Mouse (Mus musculus): Measurements from ENCODE around the gene Gng7. TPM values are rescaled to one million over a fixed set of nuclear protein-coding genes. Genes with fewer than 3 reads are reported as not detected.
A peak's percentile ranks its signal among the peaks of the same experiment; 100 is the strongest.

Gng7 gene
- total and polyA plus RNA-seq, 3 experiments: 0.24 to 0.47 TPM; not detected in 1

DNA sequence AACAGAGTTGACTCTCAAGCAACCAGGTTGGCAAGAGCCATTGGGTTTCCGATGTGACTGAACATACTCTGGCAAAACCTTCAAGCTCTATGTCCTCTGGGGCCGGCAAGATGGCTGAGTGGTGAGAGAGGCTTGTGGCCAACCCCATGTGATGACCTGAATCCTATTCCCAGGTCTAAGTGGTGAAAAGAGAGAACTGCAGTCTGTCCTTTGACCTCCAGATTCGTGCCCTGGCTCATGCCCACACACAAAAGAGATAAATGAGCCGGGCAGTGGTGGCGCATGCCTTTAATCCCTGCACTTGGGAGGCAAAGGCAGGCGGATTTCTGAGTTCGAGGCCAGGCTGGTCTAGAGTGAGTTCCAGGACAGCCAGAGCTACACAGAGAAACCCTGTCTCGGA is 44.6 kb downstream of the Gng7 start:
- dilution Hi-C loops (cut with MboI; ENCODE audit: extremely low pct_ligation_motif_present, extremely low pct_unique_long_range_greater_than_20kb, low sequenced_read_pairs): no loop called here

DNA sequence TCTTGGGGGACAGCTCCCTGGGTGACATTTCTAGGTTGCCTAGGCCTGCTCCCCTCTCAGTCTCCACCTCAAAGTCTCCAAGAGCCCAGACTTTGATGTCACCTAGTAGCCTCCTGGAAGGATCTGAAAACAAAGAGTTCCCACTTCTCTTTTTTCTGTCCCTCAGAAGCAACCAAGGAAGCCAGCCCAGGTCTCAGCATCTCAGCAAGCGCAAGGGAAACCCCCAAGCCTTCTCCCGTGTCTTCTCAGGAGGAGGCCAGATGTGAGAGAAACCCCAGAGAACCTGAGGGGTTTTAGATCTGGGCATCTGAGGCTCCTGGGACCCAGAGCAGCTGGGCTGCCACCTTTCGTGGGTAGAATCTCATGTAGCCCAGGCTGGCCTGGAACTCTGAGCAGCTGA is 45.4 kb downstream of the Gng7 start:
- no peak overlapping the region for H3K4me3 ChIP-seq (replicated peaks in 1 of 3; ENCODE audit: low read depth in 2 of 3, low read length in 2 of 3, poor library complexity in 1 of 3)
- H3K79me2 ChIP-seq (replicated peaks; ENCODE audit: control insufficient read depth, extremely low read depth, insufficient read depth, poor library complexity, severe bottlenecking): no peaks in the 10 kb centered on the region
- in situ Hi-C loops (cut with MboI; ENCODE audit: low pct_ligation_motif_present, low pct_unique_long_range_greater_than_20kb, low sequenced_read_pairs) (loop anchor here (5.0 kb wide), 1 partner anchor 37 kb away; the partner anchor contains the start of gene Gadd45b), dilution Hi-C loops (cut with MboI; ENCODE audit: extremely low pct_ligation_motif_present, extremely low pct_unique_long_range_greater_than_20kb, low sequenced_read_pairs) (no loop called here)
- H3K4me1 ChIP-seq (ENCODE audit: control insufficient read depth in 1 of 2, insufficient read depth in 2 of 2): peaks cover 39 to 57% of the 10 kb centered on the region in 2 experiments
- peaks cover 5% of the 10 kb centered on the region for H3K9me3 ChIP-seq (replicated peaks; ENCODE audit: low read length)
- peak; percentile 88 for DNase-seq (ENCODE audit: extremely low read depth)
- peak overlapping the region; percentile 10 for H3K4me2 ChIP-seq (ENCODE audit: insufficient read depth, low read depth, poor library complexity, severe bottlenecking)
- H3K27ac ChIP-seq (ENCODE audit: insufficient read depth, low read depth): peak overlapping the region; percentile 97
- no peaks in the 10 kb centered on the region for H3K27me3 ChIP-seq (replicated peaks)
- no peaks in the 10 kb centered on the region for H3K36me3 ChIP-seq (replicated peaks in 1 of 2; ENCODE audit: control insufficient read depth in 1 of 2, insufficient read depth in 1 of 2, low read length in 1 of 2)
- no peak overlapping the region for H3K9ac ChIP-seq (ENCODE audit: insufficient read depth, low read depth)
- TF ChIP-seq HCFC1 (IDR thresholded peaks at IDR 0.05; ENCODE audit: low read depth, low read length) (no peak), JUN (IDR thresholded peaks at IDR 0.05; ENCODE audit: insufficient read depth, low read depth, low read length) (no peak), ETS1 (conservative IDR thresholded peaks at IDR 0.05; ENCODE audit: low read depth, low read length) (peak; percentile 96), ZC3H11A (IDR thresholded peaks at IDR 0.05; ENCODE audit: low read depth, low read length) (no peak), E2F4 (IDR thresholded peaks at IDR 0.05; ENCODE audit: insufficient replicate concordance, low read depth, low read length) (no peak), POLR2AphosphoS2 (IDR thresholded peaks at IDR 0.05; ENCODE audit: low read depth, low read length) (no peak), MEF2A (IDR thresholded peaks at IDR 0.05; ENCODE audit: borderline replicate concordance, low read depth, low read length) (peak; percentile 78; the same call in 1 of the 2 replicates), BHLHE40 (IDR thresholded peaks at IDR 0.05; ENCODE audit: low read depth, low read length) (peak; percentile 88), EP300 (IDR thresholded peaks at IDR 0.05; ENCODE audit: low read length) (peak; percentile 98), USF1 (IDR thresholded peaks at IDR 0.05; ENCODE audit: low read depth, low read length) (no peak), TCF12 (IDR thresholded peaks at IDR 0.05; ENCODE audit: low read depth, low read length) (peak; percentile 97), SIN3A (IDR thresholded peaks at IDR 0.05; ENCODE audit: low read length) (no peak), NRF1 (IDR thresholded peaks at IDR 0.05; ENCODE audit: low read depth, low read length) (no peak), TBP (conservative IDR thresholded peaks at IDR 0.05; ENCODE audit: low read depth, low read length) (0 out of 2 replicates have a peak, but pooled peaks have one; percentile 41), POLR2A (IDR thresholded peaks at IDR 0.05; ENCODE audit: low read depth, low read length) (no peak), MAFK (IDR thresholded peaks at IDR 0.05; ENCODE audit: insufficient replicate concordance, low read length) (0 out of 2 replicates have a peak, but pooled peaks have one; percentile 5), MAX (IDR thresholded peaks at IDR 0.05; ENCODE audit: low read length) (no peak), GABPA (IDR thresholded peaks at IDR 0.05; ENCODE audit: insufficient replicate concordance, low read depth, low read length) (no peak), IRF4 (IDR thresholded peaks at IDR 0.05; ENCODE audit: low read depth, low read length) (peak; percentile 98), ZNF384 (IDR thresholded peaks at IDR 0.05; ENCODE audit: low read depth, low read length) (peak; percentile 71), RAD21 (IDR thresholded peaks at IDR 0.05; ENCODE audit: low read depth, low read length) (no peak; the same call in 1 of the 2 replicates), NELFE (IDR thresholded peaks at IDR 0.05; ENCODE audit: low read depth, low read length) (no peak), ZKSCAN1 (IDR thresholded peaks at IDR 0.05; ENCODE audit: borderline replicate concordance, low read depth, low read length) (no peak), KAT2A (IDR thresholded peaks at IDR 0.05; ENCODE audit: insufficient replicate concordance, low read length) (no peak), PAX5 (IDR thresholded peaks at IDR 0.05; ENCODE audit: low read length) (no peak), CHD2 (IDR thresholded peaks at IDR 0.05; ENCODE audit: low read length) (peak; percentile 80), USF2 (conservative IDR thresholded peaks at IDR 0.05; ENCODE audit: low read depth, low read length) (no peak), SMC3 (IDR thresholded peaks at IDR 0.05; ENCODE audit: low read depth, low read length) (no peak), MYC (IDR thresholded peaks at IDR 0.05; ENCODE audit: low read depth, low read length) (peak; percentile 51; the same call in 1 of the 2 replicates)

More for the DNA sequence above, 44.6 kb downstream of the Gng7 start:
- Histone ChIP-seq H3K36me3 (replicated peaks in 1 of 2; ENCODE audit: control insufficient read depth in 1 of 2, insufficient read depth in 1 of 2, low read length in 1 of 2) (no peaks in the 10 kb centered on the region), H3K4me2 (ENCODE audit: insufficient read depth, low read depth, poor library complexity, severe bottlenecking) (no peak overlapping the region), H3K4me1 (ENCODE audit: control insufficient read depth in 1 of 2, insufficient read depth in 2 of 2) (peaks cover 36 to 49% of the 10 kb centered on the region in 2 experiments), H3K27ac (ENCODE audit: insufficient read depth, low read depth) (no peak overlapping the region), H3K9me3 (replicated peaks; ENCODE audit: low read length) (peaks cover 5% of the 10 kb centered on the region), H3K79me2 (replicated peaks; ENCODE audit: control insufficient read depth, extremely low read depth, insufficient read depth, poor library complexity, severe bottlenecking) (no peaks in the 10 kb centered on the region), H3K4me3 (replicated peaks in 1 of 3; ENCODE audit: low read depth in 2 of 3, low read length in 2 of 3, poor library complexity in 1 of 3) (no peak overlapping the region), H3K27me3 (replicated peaks) (no peaks in the 10 kb centered on the region), H3K9ac (ENCODE audit: insufficient read depth, low read depth) (no peak overlapping the region)
- TF ChIP-seq MEF2A (IDR thresholded peaks at IDR 0.05; ENCODE audit: borderline replicate concordance, low read depth, low read length) (no peak), KAT2A (IDR thresholded peaks at IDR 0.05; ENCODE audit: insufficient replicate concordance, low read length) (no peak), BHLHE40 (IDR thresholded peaks at IDR 0.05; ENCODE audit: low read depth, low read length) (no peak), ZC3H11A (IDR thresholded peaks at IDR 0.05; ENCODE audit: low read depth, low read length) (no peak), CHD2 (IDR thresholded peaks at IDR 0.05; ENCODE audit: low read length) (no peak), USF1 (IDR thresholded peaks at IDR 0.05; ENCODE audit: low read depth, low read length) (no peak), CTCF (conservative IDR thresholded peaks at IDR 0.05 in 1 of 2, IDR thresholded peaks at IDR 0.05 in 1 of 2; ENCODE audit: low read depth in 2 of 2, low read length in 2 of 2) (no peak), ZKSCAN1 (IDR thresholded peaks at IDR 0.05; ENCODE audit: borderline replicate concordance, low read depth, low read length) (no peak), POLR2A (IDR thresholded peaks at IDR 0.05; ENCODE audit: low read depth, low read length) (no peak), MAZ (IDR thresholded peaks at IDR 0.05; ENCODE audit: low read depth, low read length) (no peak), ZNF384 (IDR thresholded peaks at IDR 0.05; ENCODE audit: low read depth, low read length) (no peak), POLR2AphosphoS2 (IDR thresholded peaks at IDR 0.05; ENCODE audit: low read depth, low read length) (no peak), SMC3 (IDR thresholded peaks at IDR 0.05; ENCODE audit: low read depth, low read length) (no peak)
- in situ Hi-C loops (cut with MboI; ENCODE audit: low pct_ligation_motif_present, low pct_unique_long_range_greater_than_20kb, low sequenced_read_pairs): no loop called here
- no peak for DNase-seq (ENCODE audit: extremely low read depth)

All from CH12.LX (cell line).